Mouse (Mus musculus) liver, embryonic 11.5 days (tissue): Measurements from ENCODE around the gene Gm17304. TPM values are rescaled to one million over a fixed set of nuclear protein-coding genes. Genes with fewer than 3 reads are reported as not detected.

Experiments
- ATAC-seq: fragments of 200-750 bp; cut with Nextera tagmentation; replicated peaks from 2 replicates; pipeline ENCODE4 v1.8.0; 2017; ENCODE audit warnings: moderate number of reproducible peaks, mild to moderate bottlenecking, moderate TSS enrichment, moderate library complexity; ENCODE audit not compliant: low FRiP score
- DNase-seq: peaks from one replicate; pipeline ENCODE4 v3.0.0-alpha.2; 2017; ENCODE audit warnings: low spot score
- H3K27ac ChIP-seq: fragments of 300-500 bp; sonication (generic); 2 replicates; pipeline ENCODE4 v1.5.1; 2014; ENCODE audit warnings: mild to moderate bottlenecking, low read depth, low read length, control low read depth
- H3K27me3 ChIP-seq: fragments of 300-500 bp; sonication (generic); replicated peaks from 2 replicates; pipeline ENCODE4 v1.6.1; 2014; ENCODE audit warnings: low read length, mixed read lengths; ENCODE audit not compliant: control insufficient read depth, insufficient read depth
- H3K36me3 ChIP-seq: fragments of 300-500 bp; sonication (generic); 2 replicates; pipeline ENCODE4 v1.6.1; 2014; ENCODE audit warnings: mild to moderate bottlenecking, low read length, moderate library complexity, mixed read lengths; ENCODE audit not compliant: control insufficient read depth, insufficient read depth
- H3K4me1 ChIP-seq: fragments of 300-500 bp; sonication (generic); replicated peaks from 2 replicates; pipeline ENCODE4 v1.6.1; 2014; ENCODE audit warnings: low read length, mixed read lengths; ENCODE audit not compliant: control insufficient read depth, insufficient read depth
- H3K4me2 ChIP-seq: fragments of 300-500 bp; sonication (generic); 2 replicates; pipeline ENCODE4 v1.6.1; 2014; ENCODE audit warnings: mild to moderate bottlenecking, control low read depth, moderate library complexity
- H3K4me3 ChIP-seq: fragments of 300-500 bp; sonication (generic); 2 replicates; pipeline ENCODE4 v1.5.1; 2014; ENCODE audit warnings: low read depth, low read length, control low read depth
- H3K9ac ChIP-seq: fragments of 300-500 bp; sonication (generic); 2 replicates; pipeline ENCODE4 v1.6.1; 2014; ENCODE audit warnings: low read depth, low read length, control low read depth
- H3K9me3 ChIP-seq: fragments of 300-500 bp; sonication (generic); 2 replicates; pipeline ENCODE4 v1.6.1; 2016; ENCODE audit warnings: low read length, inconsistent platforms, mixed read lengths; ENCODE audit not compliant: control insufficient read depth
- WGBS: fragments of 180-500 bp; shearing (Covaris S2); extraction: QIAGEN DNeasy Blood & Tissue Kit; methylation state at CpG from one replicate; pipeline ENCODE4 v1.1.7; 2014; 5-methylcytosine and 5-hydroxymethylcytosine counted together
- polyA plus RNA-seq: library from polyadenylated mRNA; unstranded; fragments of >200 nt; fragmentation: Nextera tagmentation; extraction: Ambion mirVana; gene quantifications from 2 replicates; pipeline ENCODE4 v1.2.1, GENCODE M21; 2014

Gene Gm17304
- polyA plus RNA-seq = not detected in 2 replicates

GRCm38 (mm10) chr5:106608798-106609197 is at the start of gene Gm17304:
TSS of gene Gm17304 (plus strand) at chr5:106609098.
- 82% methylated on average over 4 of the region's 4 CpGs for WGBS
- no peak within 1 kb of the TSS for H3K4me3 ChIP-seq
- peaks cover 2% of the 10 kb centered on the region; the same call in 1 of the 2 replicates for H3K36me3 ChIP-seq
- no peaks in the 10 kb centered on the region for H3K9me3 ChIP-seq
- H3K9ac ChIP-seq = no peak within 1 kb of the TSS
- H3K27me3 ChIP-seq = no peaks in the 10 kb centered on the region
- DNase-seq (no peak), ATAC-seq (no peak)
- no peak within 1 kb of the TSS for H3K4me2 ChIP-seq
- H3K4me1 ChIP-seq = no peaks in the 10 kb centered on the region
- no peak within 1 kb of the TSS for H3K27ac ChIP-seq

DNA sequence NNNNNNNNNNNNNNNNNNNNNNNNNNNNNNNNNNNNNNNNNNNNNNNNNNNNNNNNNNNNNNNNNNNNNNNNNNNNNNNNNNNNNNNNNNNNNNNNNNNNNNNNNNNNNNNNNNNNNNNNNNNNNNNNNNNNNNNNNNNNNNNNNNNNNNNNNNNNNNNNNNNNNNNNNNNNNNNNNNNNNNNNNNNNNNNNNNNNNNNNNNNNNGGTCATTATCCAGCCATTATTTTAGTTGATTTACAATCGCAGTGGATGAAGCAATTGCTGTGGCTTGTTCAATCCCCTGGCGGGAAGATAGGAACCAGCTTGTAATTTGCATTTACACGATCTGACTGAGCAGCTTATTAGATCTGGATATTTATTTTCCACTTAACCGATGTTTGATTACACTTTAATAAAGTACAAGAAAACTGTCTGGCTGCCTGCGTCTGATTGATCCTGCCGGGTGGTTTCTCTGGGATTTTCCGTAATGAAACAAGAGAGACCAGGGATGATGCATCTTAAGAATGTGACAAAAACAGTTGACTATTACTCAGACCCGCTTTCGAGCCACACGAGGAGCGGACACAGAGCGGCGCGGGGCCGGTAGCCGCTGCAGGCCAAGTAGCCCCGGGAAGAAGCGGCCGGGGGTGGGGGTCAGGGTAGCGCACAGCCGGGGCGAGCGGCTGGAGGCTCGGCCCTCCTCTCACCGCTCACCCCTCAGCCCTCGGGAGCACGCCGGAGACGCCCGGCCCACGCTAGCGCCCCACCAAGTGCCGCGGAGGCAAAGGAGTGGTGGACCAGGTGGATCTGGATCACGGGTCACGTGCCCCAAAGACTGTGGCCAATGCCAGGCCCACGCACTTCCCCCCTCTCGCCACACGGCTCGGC is 48.0 kb upstream of the Gm17304 start:
- Histone ChIP-seq H3K27me3 (peaks cover 75% of the 10 kb centered on the region), H3K27ac (no peak overlapping the region), H3K36me3 (no peaks in the 10 kb centered on the region), H3K4me1 (no peaks in the 10 kb centered on the region), H3K4me3 (peak overlapping the region; percentile 27), H3K9ac (no peak overlapping the region), H3K9me3 (no peaks in the 10 kb centered on the region), H3K4me2 (peak overlapping the region; percentile 41)
- no peak for ATAC-seq
- no peak for DNase-seq
- WGBS = 7% methylated on average over 40 of the region's 40 CpGs

- H3K4me2 ChIP-seq = peak overlapping the region; percentile 41
These were observed 47.4 kb upstream of the Gm17304 start for GRCm38 (mm10) chr5:106561499-106561822.

GRCm38 (mm10) chr5:106566025-106566424 is 42.9 kb upstream of the Gm17304 start:
- H3K4me3 ChIP-seq = no peak overlapping the region
- H3K27ac ChIP-seq = no peak overlapping the region
- H3K4me1 ChIP-seq = no peaks in the 10 kb centered on the region
- no peak overlapping the region for H3K9ac ChIP-seq
- peaks cover 51% of the 10 kb centered on the region for H3K27me3 ChIP-seq
- H3K9me3 ChIP-seq = no peaks in the 10 kb centered on the region
- DNase-seq (no peak), ATAC-seq (no peak)
- no peaks in the 10 kb centered on the region for H3K36me3 ChIP-seq
- WGBS = 43% methylated on average over 6 of the region's 6 CpGs
- no peak overlapping the region for H3K4me2 ChIP-seq

More at GRCm38 (mm10) chr5:106561499-106561822, 47.4 kb upstream of the Gm17304 start:
- no peak overlapping the region for H3K27ac ChIP-seq
- H3K27me3 ChIP-seq = peaks cover 78% of the 10 kb centered on the region
- H3K4me1 ChIP-seq = no peaks in the 10 kb centered on the region
- DNase-seq = no peak
- H3K4me3 ChIP-seq = peak overlapping the region; percentile 27
- no peak for ATAC-seq
- H3K9ac ChIP-seq = no peak overlapping the region
- 18% methylated on average over 8 of the region's 8 CpGs for WGBS
- no peaks in the 10 kb centered on the region for H3K36me3 ChIP-seq
- no peaks in the 10 kb centered on the region for H3K9me3 ChIP-seq

- no peaks in the 10 kb centered on the region for H3K4me1 ChIP-seq
- H3K9ac ChIP-seq = peak overlapping the region; percentile 66
- WGBS = 5% methylated on average over 55 of the region's 55 CpGs
- no peaks in the 10 kb centered on the region for H3K36me3 ChIP-seq
- H3K27me3 ChIP-seq = peaks cover 13% of the 10 kb centered on the region
- ATAC-seq (peak; percentile 48), DNase-seq (no peak)
- no peaks in the 10 kb centered on the region for H3K9me3 ChIP-seq
- H3K4me2 ChIP-seq = peak overlapping the region; percentile 100
- H3K27ac ChIP-seq = no peak overlapping the region
- H3K4me3 ChIP-seq = peak overlapping the region; percentile 69
These were observed 34.9 kb upstream of the Gm17304 start for GRCm38 (mm10) chr5:106573742-106574559.

- H3K27me3 ChIP-seq = peaks cover 13% of the 10 kb centered on the region
- peak overlapping the region; percentile 66 for H3K9ac ChIP-seq
- H3K9me3 ChIP-seq = no peaks in the 10 kb centered on the region
- peak overlapping the region; percentile 69 for H3K4me3 ChIP-seq
- ATAC-seq (peak; percentile 95), DNase-seq (peak; percentile 85)
- no peaks in the 10 kb centered on the region for H3K36me3 ChIP-seq
- H3K27ac ChIP-seq = no peak overlapping the region
- peak overlapping the region; percentile 100 for H3K4me2 ChIP-seq
- WGBS = 1% methylated on average over 45 of the region's 45 CpGs
- no peaks in the 10 kb centered on the region for H3K4me1 ChIP-seq
These were observed 34.3 kb upstream of the Gm17304 start for GRCm38 (mm10) chr5:106574560-106574946.

GRCm38 (mm10) chr5:106575098-106575497 is 33.8 kb upstream of the Gm17304 start:
- 23% methylated on average over 4 of the region's 4 CpGs for WGBS
- peaks cover 13% of the 10 kb centered on the region for H3K27me3 ChIP-seq
- no peaks in the 10 kb centered on the region for H3K4me1 ChIP-seq
- no peaks in the 10 kb centered on the region for H3K36me3 ChIP-seq
- peak overlapping the region; percentile 100 for H3K4me2 ChIP-seq
- H3K9ac ChIP-seq = no peak overlapping the region
- no peak for DNase-seq
- ATAC-seq = no peak
- no peaks in the 10 kb centered on the region for H3K9me3 ChIP-seq
- no peak overlapping the region for H3K27ac ChIP-seq
- H3K4me3 ChIP-seq = no peak overlapping the region

DNA sequence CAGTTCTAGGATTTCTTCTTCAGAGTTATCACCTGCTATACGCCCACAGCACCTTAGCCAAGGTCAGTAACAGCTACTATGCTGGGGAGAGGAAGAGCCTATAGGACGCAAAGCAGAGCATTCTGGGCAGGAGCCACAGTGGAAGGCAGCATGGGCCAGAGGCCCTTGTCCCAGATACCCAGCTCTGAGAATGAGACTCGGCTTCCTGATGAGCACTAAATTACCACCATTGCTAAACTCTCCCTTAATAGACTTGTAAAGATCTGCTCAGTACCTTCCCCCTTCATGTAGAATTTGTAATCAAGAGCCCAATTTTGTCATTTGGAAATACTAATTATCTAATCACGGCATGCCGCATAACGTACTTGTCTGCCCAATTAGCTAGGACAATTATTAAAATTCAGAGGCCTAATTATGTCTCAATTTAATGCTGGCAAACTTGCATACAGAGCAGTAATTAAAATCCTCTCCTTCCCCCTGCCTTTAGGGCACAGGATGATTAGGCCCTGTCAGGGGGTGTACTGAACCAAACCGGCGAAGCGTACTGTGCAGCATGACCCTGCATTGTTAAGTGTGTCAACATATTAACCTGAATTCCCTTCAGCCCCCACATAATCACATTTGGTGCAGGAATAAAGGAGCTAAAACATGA is 31.5 kb upstream of the Gm17304 start:
- Histone ChIP-seq H3K9me3 (no peaks in the 10 kb centered on the region), H3K9ac (no peak overlapping the region), H3K4me3 (no peak overlapping the region), H3K4me1 (no peaks in the 10 kb centered on the region), H3K4me2 (no peak overlapping the region), H3K36me3 (no peaks in the 10 kb centered on the region), H3K27ac (no peak overlapping the region), H3K27me3 (peaks cover 13% of the 10 kb centered on the region)
- DNase-seq (no peak), ATAC-seq (no peak)
- 80% methylated on average over 9 of the region's 9 CpGs for WGBS
